In genomic region chrX:12677396-12677795, GRCm38 (mm10) we compare ENCODE assay signal across 8 mouse cellular contexts. TPM values are rescaled to one million over a fixed set of nuclear protein-coding genes. Genes with fewer than 3 reads are reported as not detected.
DNase-seq lines count a peak whose midpoint lies in the region; ATAC-seq lines count a peak whose summit lies in the region.
"Had no signal": no experiment of that assay in that cellular context is flagged by ENCODE, and none has a peak within 500 bp of the region (broad histone marks: within the 10 kb centered on the region; RNA-seq: fewer than 3 reads in every experiment).

No protein-coding gene starts in this region.

- H3K27ac ChIP-seq in embryonic facial prominence, embryonic 11.5 days (replicated peaks; ENCODE audit: low read depth, low read length): no peak overlapping the region
- H3K27ac ChIP-seq: heart, embryonic 13.5 days had no signal

- H3K4me3 ChIP-seq in embryonic facial prominence, embryonic 11.5 days (ENCODE audit: low read depth, low read length): no peak overlapping the region
- H3K4me3 ChIP-seq: heart, embryonic 13.5 days had no signal

- H3K4me2 ChIP-seq in embryonic facial prominence, embryonic 11.5 days (ENCODE audit: low read depth, low read length): no peak overlapping the region
- H3K4me2 ChIP-seq: heart, embryonic 13.5 days had no signal

- no peak overlapping the region for H3K9ac ChIP-seq in embryonic facial prominence, embryonic 11.5 days (replicated peaks; ENCODE audit: low read length)
- H3K9ac ChIP-seq: heart, embryonic 13.5 days had no signal

- no peaks in the 10 kb centered on the region for H3K27me3 ChIP-seq in embryonic facial prominence, embryonic 11.5 days (ENCODE audit: control insufficient read depth, insufficient read depth, low read length)

- H3K4me1 ChIP-seq in embryonic facial prominence, embryonic 11.5 days (ENCODE audit: control insufficient read depth, insufficient read depth, low read length): no peaks in the 10 kb centered on the region

- 42% methylated on average over 6 of the region's 6 CpGs for WGBS in embryonic facial prominence, embryonic 11.5 days

- H3K9me3 ChIP-seq in embryonic facial prominence, embryonic 11.5 days (replicated peaks; ENCODE audit: control insufficient read depth, low read length): no peaks in the 10 kb centered on the region
- H3K9me3 ChIP-seq: heart, embryonic 13.5 days had no signal

- no peaks in the 10 kb centered on the region for H3K36me3 ChIP-seq in embryonic facial prominence, embryonic 11.5 days (replicated peaks; ENCODE audit: control insufficient read depth, insufficient read depth, low read depth, low read length)

- DNase-seq in urinary bladder, postnatal 14 days (ENCODE audit: low spot score): peak; percentile 56
- DNase-seq in urinary bladder, adult 2 months (ENCODE audit: low spot score): no peak
- DNase-seq in adrenal gland, postnatal 25 days: peak; percentile 61
- peak; percentile 75 for DNase-seq in embryonic facial prominence, embryonic 11.5 days (ENCODE audit: low spot score)
- peak; percentile 73 to 76 for DNase-seq in kidney, postnatal 4 days
- peak; percentile 76 for DNase-seq in lung, postnatal 14 days
- DNase-seq in spleen, postnatal 10 days (ENCODE audit: low spot score in 2 of 2): peak; percentile 33 to 78

- ATAC-seq in embryonic facial prominence, embryonic 11.5 days (replicated peaks; ENCODE audit: insufficient number of reproducible peaks, low FRiP score, low TSS enrichment, low read depth): no peak

RNA-seq across cellular contexts. Expression of gene 1810030O07Rik, which starts 3.9 kb away (rescaled TPM):
- polyA plus RNA-seq in urinary bladder, adult 2 months (2012; rRNA removed): 26.7 and 28.4 TPM in 2 replicates
- total RNA-seq in adrenal gland, postnatal 25 days (2021): 17.4 and 23.7 TPM in 2 replicates
- polyA plus RNA-seq in embryonic facial prominence, embryonic 11.5 days (2014; fragmentation: Nextera tagmentation; extraction: Ambion mirVana): 44.8 and 45.2 TPM in 2 replicates
